Mouse (Mus musculus) kidney, postnatal 0 days (tissue): ENCODE measurements around the gene Dtl. TPM values are rescaled to one million over a fixed set of nuclear protein-coding genes. Genes with fewer than 3 reads are reported as not detected.

ENCODE experiments used
- ATAC-seq: fragments of 200-750 bp; cut with Nextera tagmentation; replicated peaks from 2 replicates; pipeline ENCODE4 v1.8.0; 2017; ENCODE audit warnings: low read depth, moderate number of reproducible peaks, moderate TSS enrichment, moderate library complexity; ENCODE audit not compliant: low FRiP score
- DNase-seq: peaks from one replicate; pipeline ENCODE4 v3.0.0-alpha.2; 2016; ENCODE audit warnings: low spot score
- H3K27ac ChIP-seq: fragments of 300-500 bp; sonication (generic); 2 replicates; pipeline ENCODE4 v1.5.1; 2014; ENCODE audit warnings: mild to moderate bottlenecking
- H3K27me3 ChIP-seq: fragments of 300-500 bp; sonication (generic); 2 replicates; pipeline ENCODE4 v1.6.1; 2014; ENCODE audit warnings: low read length, mixed read lengths; ENCODE audit not compliant: insufficient read depth
- H3K36me3 ChIP-seq: fragments of 300-500 bp; sonication (generic); 2 replicates; pipeline ENCODE4 v1.6.1; 2014; ENCODE audit warnings: low read length, mixed read lengths; ENCODE audit not compliant: insufficient read depth
- H3K4me1 ChIP-seq: fragments of 300-500 bp; sonication (generic); replicated peaks from 2 replicates; pipeline ENCODE4 v1.6.1; 2014; ENCODE audit warnings: antibody characterized with exemption, low read length, mixed read lengths; ENCODE audit not compliant: insufficient read depth
- H3K4me2 ChIP-seq: fragments of 300-500 bp; sonication (generic); 2 replicates; pipeline ENCODE4 v1.6.1; 2014; ENCODE audit warnings: mild to moderate bottlenecking, low read length, moderate library complexity, mixed read lengths
- H3K4me3 ChIP-seq: fragments of 300-500 bp; sonication (generic); replicated peaks from 2 replicates; pipeline ENCODE4 v1.5.1; 2014; ENCODE audit warnings: low read depth, low read length
- H3K9ac ChIP-seq: fragments of 300-500 bp; sonication (generic); 2 replicates; pipeline ENCODE4 v1.6.1; 2014; ENCODE audit warnings: low read depth, low read length
- H3K9me3 ChIP-seq: fragments of 300-500 bp; sonication (generic); replicated peaks from 2 replicates; pipeline ENCODE4 v1.6.1; 2016; ENCODE audit warnings: low read length, inconsistent platforms, mixed read lengths
- CTCF ChIP-seq: IDR thresholded peaks from 2 replicates; pipeline ENCODE4 v1.5.1; 2016; ENCODE audit warnings: antibody characterized with exemption, low read depth, mild to moderate bottlenecking, moderate library complexity
- WGBS: fragments of 180-500 bp; shearing (Covaris S2); extraction: QIAGEN DNeasy Blood & Tissue Kit; methylation state at CpG from one replicate; pipeline ENCODE4 v1.1.7; 2014; 5-methylcytosine and 5-hydroxymethylcytosine counted together
- polyA plus RNA-seq: library from polyadenylated mRNA; unstranded; fragments of >200 nt; fragmentation: Nextera tagmentation; extraction: Ambion mirVana; gene quantifications from 2 replicates; pipeline ENCODE4 v1.2.1, GENCODE M21; 2015

Dtl gene
- 16.9 and 21.9 TPM in 2 replicates for polyA plus RNA-seq

DNA sequence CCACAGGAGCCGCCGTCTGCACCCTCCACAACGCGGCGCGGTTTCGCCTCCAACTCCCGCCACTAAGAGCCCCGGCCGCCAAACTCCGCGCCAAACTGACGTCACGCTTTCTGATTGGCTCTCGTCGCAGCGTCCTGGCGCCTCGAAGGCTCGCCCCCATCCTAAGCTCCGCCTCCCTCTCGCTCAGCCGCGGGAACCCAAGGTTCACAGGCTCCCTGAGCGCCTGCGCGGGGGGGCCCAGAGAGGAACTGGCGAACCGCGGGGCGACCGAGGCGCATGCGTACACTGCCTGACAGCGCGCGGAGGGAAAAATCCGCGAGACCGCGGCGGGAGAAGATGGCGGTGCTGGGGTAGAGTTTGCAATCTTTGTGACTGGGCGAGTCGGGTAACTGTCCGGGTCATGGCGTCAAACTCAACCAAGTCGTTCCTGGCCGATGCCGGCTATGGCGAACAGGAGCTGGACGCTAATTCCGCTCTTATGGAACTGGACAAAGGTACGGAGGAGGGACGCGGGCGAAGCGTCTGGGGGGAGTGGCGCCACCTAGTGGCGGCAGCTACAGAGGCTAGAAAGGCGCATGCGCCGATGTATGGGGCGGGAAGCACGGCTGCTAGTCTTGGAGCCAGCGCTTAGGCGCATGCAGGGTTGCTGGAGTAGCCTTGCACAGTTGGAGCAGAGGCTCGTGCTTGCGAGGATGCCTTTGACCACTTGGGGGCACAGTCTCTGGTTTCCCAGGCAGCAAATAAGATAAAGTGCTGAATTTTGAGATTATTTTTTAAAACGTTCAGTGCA lies at the start of gene Dtl, which contains the start of gene Ints7:
Gene Dtl (minus strand): TSS at position 87 of the 790 bp plus-strand sequence.
Gene Ints7 (plus strand): TSS at position 179 of the 790 bp plus-strand sequence.
- ATAC-seq (peak; percentile 97), DNase-seq (peak; percentile 100)

GRCm38 (mm10) chr1:191625026-191625425 lies 49.7 kb upstream of the Dtl start:
- 0 out of 2 replicates have a peak, but pooled peaks have one; percentile 18 for ATAC-seq
- Histone ChIP-seq H3K4me2 (no peak overlapping the region), H3K36me3 (peaks cover 21% of the 10 kb centered on the region), H3K27ac (no peak overlapping the region), H3K27me3 (no peaks in the 10 kb centered on the region), H3K4me1 (no peaks in the 10 kb centered on the region), H3K4me3 (no peak overlapping the region), H3K9me3 (no peaks in the 10 kb centered on the region), H3K9ac (no peak overlapping the region)
- DNase-seq: no peak
- no peak for TF ChIP-seq CTCF
- WGBS: 48% methylated on average over 6 of the region's 6 CpGs

More for the DNA sequence above, at the start of gene Dtl, which contains the start of gene Ints7:
- H3K4me2 ChIP-seq: peak within 1 kb of the TSS; percentile 79
- peak; percentile 99 for TF ChIP-seq CTCF
- WGBS: under 1% methylated on average over 70 of the region's 70 CpGs
- H3K36me3 ChIP-seq: no peaks in the 10 kb centered on the region
- peaks cover 14% of the 10 kb centered on the region for H3K4me1 ChIP-seq
- H3K27me3 ChIP-seq: no peaks in the 10 kb centered on the region
- peak within 1 kb of the TSS; percentile 88 for H3K4me3 ChIP-seq
- no peaks in the 10 kb centered on the region for H3K9me3 ChIP-seq
- peak within 1 kb of the TSS; percentile 95 for H3K27ac ChIP-seq
- peak within 1 kb of the TSS; percentile 82 for H3K9ac ChIP-seq

DNA sequence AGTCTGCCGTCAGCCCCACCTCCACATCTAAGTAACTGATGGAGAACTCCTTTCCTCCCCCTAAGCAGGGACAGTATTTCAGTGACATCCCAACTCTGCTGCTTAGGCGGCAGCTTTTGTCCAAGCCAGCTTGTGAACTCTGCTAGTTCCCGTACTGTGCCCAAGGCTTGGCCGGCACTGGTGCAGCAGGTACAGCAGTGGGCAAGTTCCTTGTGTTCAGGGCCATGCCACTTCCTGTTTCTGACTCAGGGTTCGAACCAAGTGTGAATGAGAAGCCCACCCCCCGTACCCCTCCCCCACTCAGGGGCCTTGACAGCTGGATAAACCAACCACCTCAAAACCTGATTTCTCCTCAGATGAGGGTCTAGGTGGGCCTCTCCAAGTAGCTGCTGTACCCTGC lies 49.1 kb upstream of the Dtl start:
- H3K9ac ChIP-seq: no peak overlapping the region
- H3K27ac ChIP-seq: no peak overlapping the region
- H3K36me3 ChIP-seq: peaks cover 26% of the 10 kb centered on the region
- no peak overlapping the region for H3K4me3 ChIP-seq
- WGBS: 62% methylated on average over 6 of the region's 6 CpGs
- DNase-seq (peak; percentile 13), ATAC-seq (no peak)
- no peak for TF ChIP-seq CTCF
- no peaks in the 10 kb centered on the region for H3K9me3 ChIP-seq
- no peaks in the 10 kb centered on the region for H3K4me1 ChIP-seq
- no peaks in the 10 kb centered on the region for H3K27me3 ChIP-seq
- no peak overlapping the region for H3K4me2 ChIP-seq

GRCm38 (mm10) chr1:191622801-191623200 lies 47.5 kb upstream of the Dtl start:
- no peaks in the 10 kb centered on the region for H3K4me1 ChIP-seq
- no peak for TF ChIP-seq CTCF
- no peak for ATAC-seq
- no peak overlapping the region for H3K27ac ChIP-seq
- no peak overlapping the region for H3K4me3 ChIP-seq
- WGBS: 92% methylated on average over 8 of the region's 8 CpGs
- no peaks in the 10 kb centered on the region for H3K9me3 ChIP-seq
- no peak overlapping the region for H3K9ac ChIP-seq
- H3K36me3 ChIP-seq: peaks cover 41% of the 10 kb centered on the region
- H3K27me3 ChIP-seq: no peaks in the 10 kb centered on the region
- H3K4me2 ChIP-seq: no peak overlapping the region
- no peak for DNase-seq

DNA sequence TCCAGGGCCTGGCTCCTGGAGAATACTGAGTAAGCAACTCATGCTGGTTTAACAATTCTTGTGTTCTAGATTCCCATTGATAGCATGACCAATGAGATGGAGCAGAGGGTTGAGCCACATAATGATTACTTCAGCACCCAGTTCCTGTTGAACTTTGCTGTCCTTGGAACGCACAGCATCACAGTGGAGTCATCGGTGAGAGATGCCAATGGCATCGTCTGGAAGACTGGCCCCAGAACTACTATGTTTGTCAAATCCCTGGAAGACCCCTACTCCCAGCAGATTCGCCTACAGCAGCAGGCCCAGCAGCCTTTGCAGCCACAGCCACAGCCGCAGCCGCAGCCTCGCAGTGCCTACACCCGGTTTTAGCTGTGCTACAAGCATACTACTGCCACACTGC lies 45.8 kb upstream of the Dtl start:
- H3K27me3 ChIP-seq: no peaks in the 10 kb centered on the region
- no peak overlapping the region for H3K4me2 ChIP-seq
- no peaks in the 10 kb centered on the region for H3K9me3 ChIP-seq
- no peaks in the 10 kb centered on the region for H3K4me1 ChIP-seq
- DNase-seq: no peak
- H3K9ac ChIP-seq: no peak overlapping the region
- H3K27ac ChIP-seq: no peak overlapping the region
- peaks cover 56% of the 10 kb centered on the region for H3K36me3 ChIP-seq
- no peak overlapping the region for H3K4me3 ChIP-seq
- no peak for ATAC-seq
- WGBS: 95% methylated on average over 8 of the region's 8 CpGs
- no peak for TF ChIP-seq CTCF

- Histone ChIP-seq H3K4me3 (no peak overlapping the region), H3K4me1 (no peaks in the 10 kb centered on the region), H3K36me3 (peaks cover 64% of the 10 kb centered on the region), H3K9ac (no peak overlapping the region), H3K9me3 (no peaks in the 10 kb centered on the region), H3K27ac (no peak overlapping the region), H3K4me2 (no peak overlapping the region), H3K27me3 (no peaks in the 10 kb centered on the region)
- TF ChIP-seq CTCF: no peak
- 94% methylated on average over 12 of the region's 12 CpGs for WGBS
- no peak for DNase-seq
- no peak for ATAC-seq
Observed at GRCm38 (mm10) chr1:191618067-191618766, 42.9 kb upstream of the Dtl start.
